Mouse (Mus musculus) forebrain, embryonic 15.5 days (tissue): ENCODE results near the gene Rin2. TPM values are rescaled to one million over a fixed set of nuclear protein-coding genes. Genes with fewer than 3 reads are reported as not detected.

Experiments used
- ATAC-seq: fragments of 200-750 bp; cut with Nextera tagmentation; replicated peaks from 2 replicates; pipeline ENCODE4 v1.8.0; 2017; ENCODE audit warnings: mild to moderate bottlenecking, moderate TSS enrichment, moderate library complexity
- H3K27ac ChIP-seq: fragments of 300-500 bp; sonication (generic); replicated peaks from 2 replicates; pipeline ENCODE4 v1.5.1; 2015; ENCODE audit warnings: mild to moderate bottlenecking, inconsistent platforms
- H3K27me3 ChIP-seq: fragments of 300-500 bp; sonication (generic); 2 replicates; pipeline ENCODE4 v1.6.1; 2015; ENCODE audit warnings: inconsistent platforms
- H3K36me3 ChIP-seq: fragments of 300-500 bp; sonication (generic); 2 replicates; pipeline ENCODE4 v1.6.1; 2015; ENCODE audit warnings: mild to moderate bottlenecking, inconsistent platforms
- H3K4me1 ChIP-seq: fragments of 300-500 bp; sonication (generic); 2 replicates; pipeline ENCODE4 v1.6.1; 2015; ENCODE audit warnings: inconsistent platforms
- H3K4me2 ChIP-seq: fragments of 300-500 bp; sonication (generic); replicated peaks from 2 replicates; pipeline ENCODE4 v1.6.1; 2015; ENCODE audit warnings: mild to moderate bottlenecking, inconsistent platforms
- H3K4me3 ChIP-seq: fragments of 300-500 bp; sonication (generic); 2 replicates; pipeline ENCODE4 v1.5.1; 2015; ENCODE audit warnings: mild to moderate bottlenecking, inconsistent platforms
- H3K9ac ChIP-seq: fragments of 300-500 bp; sonication (generic); replicated peaks from 2 replicates; pipeline ENCODE4 v1.6.1; 2015; ENCODE audit warnings: mild to moderate bottlenecking, inconsistent platforms
- H3K9me3 ChIP-seq: fragments of 300-500 bp; sonication (generic); 2 replicates; pipeline ENCODE4 v1.6.1; 2016; ENCODE audit warnings: inconsistent platforms
- WGBS: fragments of 180-500 bp; shearing (Covaris S2); methylation state at CpG from one replicate; pipeline ENCODE4 v1.1.7; 2015; ENCODE audit warnings: mixed read lengths; 5-methylcytosine and 5-hydroxymethylcytosine counted together
- polyA plus RNA-seq: library from polyadenylated mRNA; unstranded; fragments of >200 nt; fragmentation: Nextera tagmentation; extraction: Ambion mirVana; gene quantifications from 2 replicates; pipeline ENCODE4 v1.2.1, GENCODE M21; 2015

Rin2 gene
- polyA plus RNA-seq, 1 experiment from 2014 or later: 12.4 TPM

DNA sequence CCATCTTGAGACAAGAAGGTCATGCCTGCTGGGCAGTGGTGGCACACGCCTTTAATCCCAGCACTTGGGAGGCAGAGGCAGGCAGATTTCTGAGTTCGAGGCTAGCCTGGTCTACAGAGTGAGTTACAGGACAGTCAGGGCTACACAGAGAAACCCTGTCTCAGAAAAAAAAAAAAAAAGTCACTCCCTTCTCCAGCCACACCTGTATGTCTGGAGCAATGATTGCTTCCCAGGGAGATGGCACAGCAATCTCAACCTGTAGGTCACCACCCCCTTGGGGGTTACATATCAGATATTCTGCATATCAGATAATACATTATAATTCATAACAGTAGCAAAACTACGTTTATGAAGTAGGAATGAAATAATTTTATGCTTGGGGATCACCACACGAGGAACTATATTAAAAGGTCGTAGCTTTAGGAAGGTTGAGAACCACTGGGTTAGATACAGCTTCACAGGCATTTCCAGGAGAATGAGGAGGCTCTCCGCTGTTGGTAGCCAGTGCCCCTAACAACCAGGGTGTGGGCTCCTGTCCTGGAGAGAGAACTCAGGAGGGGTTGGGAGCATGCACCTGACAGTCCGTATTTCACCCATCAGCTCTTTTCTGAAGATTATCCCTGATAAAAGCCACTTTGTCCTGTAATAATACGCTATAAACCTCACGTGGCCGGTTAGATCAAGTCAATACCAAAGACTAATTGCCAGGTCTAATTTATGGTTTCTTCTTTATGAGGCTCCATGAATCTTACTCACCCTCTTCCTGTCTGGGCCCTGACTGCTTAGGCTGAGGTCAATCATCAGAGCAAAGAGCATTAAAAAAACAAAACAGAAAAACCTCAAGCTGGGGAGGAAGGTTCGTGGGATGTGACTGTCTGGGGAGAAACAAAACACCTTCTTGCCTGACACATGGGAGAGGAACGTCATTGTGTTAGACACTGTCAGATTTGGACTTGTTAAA is 166.2 kb downstream of the Rin2 start:
- no peak overlapping the region for H3K9ac ChIP-seq
- no peaks in the 10 kb centered on the region for H3K36me3 ChIP-seq
- H3K4me3 ChIP-seq: no peak overlapping the region
- 85% methylated on average over 12 of the region's 12 CpGs for WGBS
- no peak overlapping the region for H3K4me2 ChIP-seq
- H3K4me1 ChIP-seq: no peaks in the 10 kb centered on the region
- no peaks in the 10 kb centered on the region for H3K9me3 ChIP-seq
- H3K27ac ChIP-seq: no peak overlapping the region
- no peaks in the 10 kb centered on the region for H3K27me3 ChIP-seq
- no peak for ATAC-seq

DNA sequence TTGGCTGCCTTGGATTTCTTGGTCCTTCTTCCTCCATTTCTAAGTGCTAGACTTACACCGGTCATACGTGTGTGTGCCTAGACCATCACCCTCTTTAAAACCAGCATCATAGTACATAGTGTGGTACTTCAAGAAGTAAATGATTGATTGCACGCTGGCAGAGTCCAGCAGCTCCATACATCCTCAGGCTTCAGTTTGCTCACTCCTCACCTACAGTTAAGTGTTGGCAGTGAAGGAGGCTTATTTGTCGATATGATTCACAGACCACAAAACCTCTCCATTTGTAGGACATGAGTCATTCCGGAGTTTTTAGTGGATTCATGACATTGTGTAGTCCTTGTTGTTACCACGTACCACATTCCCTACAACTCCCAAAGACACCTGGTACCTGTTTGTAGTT is 168.3 kb downstream of the Rin2 start:
- no peaks in the 10 kb centered on the region for H3K36me3 ChIP-seq
- no peaks in the 10 kb centered on the region for H3K9me3 ChIP-seq
- no peaks in the 10 kb centered on the region for H3K27me3 ChIP-seq
- no peaks in the 10 kb centered on the region for H3K4me1 ChIP-seq
- no peak overlapping the region for H3K4me3 ChIP-seq
- H3K4me2 ChIP-seq: no peak overlapping the region
- no peak overlapping the region for H3K9ac ChIP-seq
- no peak overlapping the region for H3K27ac ChIP-seq
- WGBS: 94% methylated on average over 6 of the region's 6 CpGs
- no peak for ATAC-seq

DNA sequence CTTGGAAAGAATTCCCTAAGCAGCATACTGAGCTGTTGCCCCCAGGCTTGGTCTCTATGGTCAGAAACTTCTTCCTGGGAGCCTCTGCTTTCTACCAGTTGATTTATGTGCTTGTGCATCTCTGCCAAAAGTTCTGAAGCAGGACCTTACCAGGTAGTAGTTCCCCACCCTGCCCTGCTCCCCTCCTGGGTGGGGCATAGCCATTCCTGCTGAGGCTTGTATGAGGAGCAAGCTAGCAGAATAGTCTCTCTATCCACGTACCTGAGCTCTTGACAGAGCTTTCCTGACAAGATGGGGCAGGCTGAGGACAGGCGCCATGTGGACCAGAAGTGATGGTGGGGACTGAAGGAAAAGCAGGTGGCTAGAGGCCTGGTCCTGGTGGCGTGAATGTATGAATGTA is 171.6 kb downstream of the Rin2 start:
- no peak overlapping the region for H3K4me3 ChIP-seq
- no peak overlapping the region for H3K4me2 ChIP-seq
- H3K27ac ChIP-seq: no peak overlapping the region
- ATAC-seq: no peak
- WGBS: 85% methylated on average over 3 of the region's 3 CpGs
- no peaks in the 10 kb centered on the region for H3K4me1 ChIP-seq
- no peaks in the 10 kb centered on the region for H3K27me3 ChIP-seq
- H3K9ac ChIP-seq: no peak overlapping the region
- H3K36me3 ChIP-seq: no peaks in the 10 kb centered on the region
- no peaks in the 10 kb centered on the region for H3K9me3 ChIP-seq

DNA sequence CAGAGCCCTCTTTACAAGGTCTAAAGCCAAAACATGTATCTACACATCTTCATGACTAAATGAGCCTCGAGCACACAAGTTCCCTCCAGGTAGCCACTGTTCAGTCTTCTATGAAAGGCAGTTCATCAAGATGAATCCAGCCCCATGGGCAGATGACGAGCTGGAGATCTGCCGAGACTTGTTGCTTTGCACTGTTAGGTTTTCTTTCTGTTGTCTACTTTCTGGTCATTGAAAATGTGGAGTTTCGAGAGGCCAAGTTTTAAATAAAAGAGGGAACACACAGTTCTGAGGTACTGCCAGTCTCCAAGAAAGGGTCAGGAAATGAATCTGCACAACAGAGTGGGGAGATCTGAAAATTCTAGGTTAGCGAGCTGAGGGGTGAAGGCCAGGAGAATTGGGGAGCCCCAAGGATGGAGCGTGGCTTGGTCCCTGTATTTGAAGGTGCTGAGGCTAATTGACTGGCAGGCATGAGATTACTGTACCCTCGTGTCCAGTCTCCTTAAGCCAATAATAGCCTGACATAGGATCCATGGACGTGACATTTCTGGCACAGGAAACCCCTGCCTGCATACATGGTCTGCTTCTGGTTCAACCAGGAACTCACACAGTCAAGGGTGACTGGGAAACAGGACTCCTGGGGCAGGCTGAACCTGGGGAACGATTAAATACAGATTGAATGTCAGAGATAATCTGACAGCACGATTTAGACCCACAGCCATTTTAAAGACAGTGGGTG is 174.3 kb downstream of the Rin2 start:
- no peaks in the 10 kb centered on the region for H3K9me3 ChIP-seq
- no peak overlapping the region for H3K9ac ChIP-seq
- H3K27ac ChIP-seq: no peak overlapping the region
- 77% methylated on average over 10 of the region's 10 CpGs for WGBS
- H3K4me3 ChIP-seq: no peak overlapping the region
- H3K4me1 ChIP-seq: no peaks in the 10 kb centered on the region
- no peak overlapping the region for H3K4me2 ChIP-seq
- H3K36me3 ChIP-seq: no peaks in the 10 kb centered on the region
- no peak for ATAC-seq
- no peaks in the 10 kb centered on the region for H3K27me3 ChIP-seq

DNA sequence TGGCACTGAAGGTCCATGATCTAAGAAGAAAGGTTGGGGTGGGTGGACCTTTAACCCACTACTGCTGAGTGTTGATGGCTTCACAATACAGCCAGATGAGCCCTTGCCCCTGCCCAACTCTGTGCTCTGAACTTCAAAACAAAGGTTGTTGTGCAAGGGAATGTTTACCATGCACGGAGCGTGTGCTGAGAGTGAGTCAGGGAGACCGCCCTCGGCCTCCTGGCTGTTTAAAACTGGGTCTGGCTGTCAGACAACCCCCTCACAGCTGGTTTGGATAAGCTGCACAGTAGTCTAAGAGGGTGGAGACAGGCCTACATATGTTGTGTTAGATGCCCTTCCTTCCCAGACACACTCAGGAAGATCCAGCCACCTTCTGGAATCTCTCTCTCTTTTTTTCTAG is 175.8 kb downstream of the Rin2 start:
- Histone ChIP-seq H3K4me3 (no peak overlapping the region), H3K9ac (no peak overlapping the region), H3K27ac (no peak overlapping the region), H3K36me3 (no peaks in the 10 kb centered on the region), H3K27me3 (no peaks in the 10 kb centered on the region), H3K4me1 (no peaks in the 10 kb centered on the region), H3K4me2 (no peak overlapping the region), H3K9me3 (no peaks in the 10 kb centered on the region)
- no peak for ATAC-seq
- 63% methylated on average over 4 of the region's 4 CpGs for WGBS

DNA sequence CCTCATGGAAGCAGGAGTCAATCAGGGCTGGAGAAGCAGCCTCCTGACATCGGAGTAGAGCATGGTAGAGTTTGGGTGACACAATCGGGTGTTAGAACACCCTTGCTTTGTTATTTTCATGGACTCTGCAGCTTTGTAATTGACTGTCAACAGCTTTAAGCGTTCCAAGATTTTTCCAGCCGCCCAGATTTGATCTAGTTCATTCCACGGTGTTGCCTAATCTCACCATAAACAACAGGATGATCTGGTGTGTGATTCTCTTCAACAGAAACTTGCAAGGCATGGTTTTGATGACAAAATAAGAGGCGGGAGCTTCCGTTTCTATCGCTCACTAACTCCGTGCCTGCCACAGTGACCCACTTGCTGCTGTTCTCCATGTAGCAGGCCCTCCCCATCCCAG is 180.8 kb downstream of the Rin2 start:
- H3K9ac ChIP-seq: no peak overlapping the region
- H3K4me1 ChIP-seq: peaks cover 18% of the 10 kb centered on the region
- no peak overlapping the region for H3K4me3 ChIP-seq
- no peak for ATAC-seq
- no peaks in the 10 kb centered on the region for H3K9me3 ChIP-seq
- no peak overlapping the region for H3K27ac ChIP-seq
- H3K27me3 ChIP-seq: no peaks in the 10 kb centered on the region
- H3K36me3 ChIP-seq: no peaks in the 10 kb centered on the region
- 87% methylated on average over 9 of the region's 9 CpGs for WGBS
- no peak overlapping the region for H3K4me2 ChIP-seq

DNA sequence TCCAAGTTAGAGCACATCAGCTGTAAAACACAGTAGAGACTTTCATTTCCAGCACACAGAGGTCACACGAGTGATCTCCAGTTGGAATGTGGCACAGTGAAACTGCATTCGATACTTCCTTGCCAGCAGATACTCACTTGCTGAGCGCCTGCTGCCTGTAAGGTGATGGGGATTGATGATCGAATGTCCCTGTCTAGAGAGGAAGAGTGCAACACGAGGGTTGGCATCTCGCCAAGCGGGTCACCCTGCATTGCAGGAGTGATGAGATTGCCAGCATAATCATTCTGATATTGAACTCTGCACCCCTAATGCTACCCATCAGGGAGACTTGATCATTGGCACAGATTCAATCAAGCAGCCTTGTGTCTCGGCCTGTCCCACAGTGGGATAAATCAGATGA is 182.8 kb downstream of the Rin2 start:
- no peak for ATAC-seq
- no peaks in the 10 kb centered on the region for H3K27me3 ChIP-seq
- H3K9ac ChIP-seq: no peak overlapping the region
- no peak overlapping the region for H3K27ac ChIP-seq
- H3K9me3 ChIP-seq: no peaks in the 10 kb centered on the region
- 68% methylated on average over 8 of the region's 8 CpGs for WGBS
- H3K4me1 ChIP-seq: peaks cover 33% of the 10 kb centered on the region
- no peak overlapping the region for H3K4me2 ChIP-seq
- H3K36me3 ChIP-seq: no peaks in the 10 kb centered on the region
- H3K4me3 ChIP-seq: no peak overlapping the region

DNA sequence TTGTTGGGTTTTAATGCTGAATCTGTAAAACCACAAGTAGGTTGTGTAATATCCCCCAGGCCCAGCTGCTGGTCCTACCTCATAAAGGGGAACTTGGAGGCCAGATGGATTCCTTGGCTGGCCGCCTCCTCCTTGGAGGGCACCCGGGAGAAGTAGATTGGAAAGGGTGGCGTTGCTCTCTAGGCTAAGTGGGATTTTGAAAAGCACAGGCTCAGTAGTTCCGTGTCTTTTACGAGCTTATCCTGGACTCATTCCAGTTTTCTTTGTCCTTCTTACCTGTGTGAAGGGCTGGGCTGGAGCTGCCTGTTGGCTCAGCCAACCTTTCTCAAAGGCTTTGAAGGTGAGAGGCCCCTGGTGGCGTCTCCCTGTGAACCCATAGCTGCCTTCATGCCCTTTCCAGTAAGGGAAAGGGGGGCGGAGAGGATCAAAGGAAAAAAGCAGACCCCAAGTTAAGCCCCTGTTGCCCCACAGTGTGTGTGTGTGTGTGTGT is 184.5 kb downstream of the Rin2 start:
- H3K36me3 ChIP-seq: no peaks in the 10 kb centered on the region
- H3K27ac ChIP-seq: peak overlapping the region; percentile 82
- no peaks in the 10 kb centered on the region for H3K27me3 ChIP-seq
- peak overlapping the region; percentile 67 for H3K4me2 ChIP-seq
- no peaks in the 10 kb centered on the region for H3K9me3 ChIP-seq
- peak; percentile 36 for ATAC-seq
- H3K9ac ChIP-seq: no peak overlapping the region
- H3K4me1 ChIP-seq: peaks cover 33% of the 10 kb centered on the region
- WGBS: 26% methylated on average over 6 of the region's 7 CpGs
- H3K4me3 ChIP-seq: peak overlapping the region; percentile 42

DNA sequence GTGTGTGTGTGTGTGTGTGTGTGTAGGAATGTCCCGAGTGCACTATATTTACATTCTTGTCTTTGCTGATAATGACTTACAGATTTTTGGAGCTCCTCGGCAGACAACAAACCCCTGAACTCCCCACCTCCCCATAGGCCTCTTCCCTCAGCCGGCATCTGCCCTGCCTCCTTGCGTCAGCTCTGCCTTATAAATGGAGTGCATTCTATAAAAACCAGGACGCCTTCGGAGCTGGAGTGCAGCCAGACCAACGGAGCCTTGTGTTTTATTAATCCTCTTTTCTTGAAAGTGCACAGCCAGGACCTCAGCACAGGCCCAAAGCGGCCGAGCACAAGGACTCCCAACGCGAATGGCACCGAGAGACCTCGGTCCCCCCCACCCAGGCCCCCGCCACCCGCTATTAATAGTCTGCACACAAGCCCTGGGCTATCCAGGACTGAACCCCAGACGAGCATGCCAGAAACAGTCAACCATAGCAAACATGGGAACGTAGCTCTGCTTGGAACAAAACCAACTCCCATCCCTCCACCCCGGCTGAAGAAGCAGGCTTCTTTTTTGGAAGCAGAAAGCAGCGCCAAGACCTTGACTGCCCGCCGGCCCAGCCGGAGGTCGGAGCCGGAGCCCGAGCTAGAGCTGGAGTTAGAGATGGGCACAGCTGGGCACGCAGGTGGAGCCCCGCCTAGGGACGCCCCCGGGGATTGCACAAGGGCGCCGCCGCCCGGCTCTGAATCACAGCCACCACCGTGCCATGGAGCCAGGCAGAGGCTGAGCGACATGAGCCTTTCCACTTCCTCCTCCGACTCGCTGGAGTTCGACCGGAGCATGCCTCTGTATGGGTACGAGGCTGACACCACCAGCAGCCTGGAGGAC is 185.2 kb downstream of the Rin2 start:
- WGBS: 3% methylated on average over 40 of the region's 40 CpGs
- Histone ChIP-seq H3K4me1 (peaks cover 33% of the 10 kb centered on the region), H3K4me2 (peak overlapping the region; percentile 67), H3K9ac (peak overlapping the region; percentile 39), H3K36me3 (no peaks in the 10 kb centered on the region), H3K27ac (peak overlapping the region; percentile 82), H3K4me3 (peak overlapping the region; percentile 42), H3K27me3 (no peaks in the 10 kb centered on the region), H3K9me3 (no peaks in the 10 kb centered on the region)
- ATAC-seq: peak; percentile 84

DNA sequence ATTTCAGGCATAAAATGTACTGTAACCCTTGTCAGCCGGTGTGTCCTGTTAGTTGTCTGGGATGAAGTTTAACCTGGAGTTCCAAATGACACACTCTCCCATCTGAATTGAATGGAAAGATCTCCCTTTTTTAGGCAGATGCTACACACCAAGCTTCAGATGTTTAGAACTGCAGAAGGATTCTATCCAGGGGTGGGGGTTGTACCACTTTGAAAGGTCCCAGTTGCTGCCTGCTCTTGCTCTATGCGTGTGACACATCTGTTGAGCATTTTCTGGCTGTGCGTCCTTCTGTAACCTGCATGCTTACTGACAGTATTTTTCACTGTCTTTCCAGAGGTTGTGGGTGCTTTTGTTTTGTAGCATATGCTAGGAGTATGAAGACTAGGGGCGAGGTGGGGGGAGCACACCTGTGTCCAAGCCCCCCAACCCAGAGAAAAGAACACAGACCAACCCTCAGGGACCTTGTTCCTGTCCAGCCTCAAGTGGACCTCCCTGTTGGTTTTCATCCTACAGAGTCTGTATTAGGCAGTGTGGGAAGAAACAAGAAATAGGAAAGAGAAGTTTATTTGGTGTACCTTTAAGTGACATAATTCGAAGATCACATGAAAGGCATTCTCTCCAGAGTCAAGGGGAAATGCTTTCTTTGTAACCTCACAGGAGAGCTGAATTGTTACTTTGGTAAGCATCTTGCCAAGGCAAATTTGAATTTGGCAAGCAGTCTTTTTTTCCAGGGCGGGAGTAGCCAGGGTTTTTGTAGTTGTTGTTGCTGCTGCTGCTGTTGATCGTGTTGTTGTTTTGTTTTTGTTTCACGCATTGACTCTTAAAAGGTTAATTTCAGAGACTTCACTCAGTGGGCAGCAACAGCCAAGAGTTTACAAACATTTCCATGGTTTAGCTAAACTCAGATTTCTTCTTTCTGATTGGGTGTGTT is 186.4 kb downstream of the Rin2 start:
- Histone ChIP-seq H3K4me1 (peaks cover 33% of the 10 kb centered on the region), H3K9ac (peak overlapping the region; percentile 15; the same call in 1 of the 2 replicates), H3K4me3 (peak overlapping the region; percentile 42), H3K27me3 (no peaks in the 10 kb centered on the region), H3K36me3 (no peaks in the 10 kb centered on the region), H3K27ac (peak overlapping the region; percentile 82; the same call in 1 of the 2 replicates), H3K4me2 (peak overlapping the region; percentile 67), H3K9me3 (no peaks in the 10 kb centered on the region)
- ATAC-seq: no peak
- WGBS: 40% methylated on average over 8 of the region's 8 CpGs
